Mouse (Mus musculus): ENCODE measurements around the gene Snx8.

GRCm38 (mm10) chr5:140332519-140332918, 56.5 kb downstream of the Snx8 start:
- no peak for TF ChIP-seq CTCF (IDR thresholded peaks at IDR 0.05; ENCODE audit: borderline replicate concordance, extremely low read depth, insufficient read depth, insufficient read length)
- no peak for TF ChIP-seq POLR2A (IDR thresholded peaks at IDR 0.05; ENCODE audit: borderline replicate concordance, extremely low read depth, insufficient read depth, insufficient read length, poor library complexity, severe bottlenecking)
